Mouse (Mus musculus): ENCODE measurements around the gene Catsperz.

Catsperz gene

DNA sequence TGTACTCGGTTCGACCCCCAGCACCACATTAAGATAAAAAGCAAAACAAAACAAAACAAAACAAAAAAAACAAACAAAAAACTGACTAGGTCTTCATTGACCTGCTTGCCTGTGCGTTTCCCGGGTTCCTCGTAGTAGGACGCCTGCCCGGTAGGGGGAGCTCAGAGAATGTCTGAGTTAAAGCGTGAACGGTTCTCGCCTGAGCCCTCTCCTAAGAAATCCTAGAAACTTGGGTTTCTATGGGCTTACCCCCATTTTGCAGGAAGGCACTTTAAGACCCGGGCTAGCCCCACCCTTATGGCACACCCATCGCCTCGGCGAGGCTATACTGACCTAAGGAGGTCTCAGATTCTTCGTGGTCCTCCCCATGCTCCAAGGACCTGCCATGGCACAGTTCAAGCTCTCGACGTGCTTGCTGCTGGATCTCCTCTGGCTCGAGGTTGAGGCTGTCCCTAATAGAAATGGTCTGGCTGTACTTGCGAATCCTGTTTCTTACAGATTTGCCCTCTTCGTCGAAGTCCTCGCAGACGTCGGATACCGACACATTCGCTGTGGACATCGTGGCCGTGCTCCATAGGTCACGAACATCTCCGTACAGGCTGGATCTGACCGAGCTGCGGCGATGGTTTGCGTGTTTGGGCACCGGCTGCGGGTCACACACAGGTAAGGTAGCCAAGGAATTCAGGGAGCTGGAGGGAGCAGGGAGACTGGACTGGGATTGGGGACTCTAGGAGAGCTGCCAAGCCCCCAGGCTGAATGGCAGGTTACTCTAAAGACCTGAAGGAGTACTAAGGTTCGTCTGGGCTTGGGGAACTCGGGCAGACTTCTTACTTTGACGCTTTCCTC is 496 bp downstream of the Catsperz start:
- DNase-seq (ENCODE audit: low read depth, low spot score): peak; percentile 84

DNA sequence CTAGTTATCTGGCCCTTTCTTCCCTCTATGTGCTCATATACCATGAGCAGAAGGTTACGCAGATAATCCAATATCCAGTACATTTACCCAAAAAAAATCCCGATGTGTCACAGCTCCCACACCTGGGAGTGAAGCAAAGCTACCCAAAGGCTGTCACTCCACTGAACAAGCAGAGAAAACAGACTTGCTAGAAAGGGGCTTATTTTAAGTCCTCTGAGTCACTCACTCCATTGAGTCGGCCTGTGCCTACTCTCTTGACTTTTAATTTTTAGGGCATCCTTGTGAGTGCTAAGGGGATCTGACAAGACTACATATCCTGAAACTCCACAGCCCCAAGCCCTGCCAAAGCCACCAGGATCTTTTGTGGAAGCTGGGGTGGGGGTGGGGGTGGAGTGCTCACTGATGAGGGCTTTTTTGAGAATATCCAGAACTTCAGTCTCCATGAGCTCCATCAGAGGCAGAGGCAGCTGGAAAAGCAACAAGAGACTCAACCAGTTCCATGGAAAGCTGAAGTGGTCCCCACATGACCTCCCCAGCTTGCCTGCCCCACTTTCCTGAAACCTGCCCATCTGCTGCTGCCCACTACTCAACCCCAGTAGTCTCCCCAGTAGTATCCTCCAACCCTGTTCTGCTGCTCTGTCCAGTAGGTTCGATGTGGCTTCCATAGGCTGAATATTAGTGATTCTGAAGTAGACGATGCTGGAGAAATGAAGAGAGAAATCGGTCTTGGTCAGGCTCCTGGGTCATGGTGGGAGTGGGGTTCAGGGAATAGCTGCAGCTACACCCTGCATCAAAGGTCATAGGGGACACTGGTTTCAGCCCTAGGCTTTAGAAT is 2.1 kb downstream of the Catsperz start:
- DNase-seq (ENCODE audit: low read depth, low spot score): no peak

DNA sequence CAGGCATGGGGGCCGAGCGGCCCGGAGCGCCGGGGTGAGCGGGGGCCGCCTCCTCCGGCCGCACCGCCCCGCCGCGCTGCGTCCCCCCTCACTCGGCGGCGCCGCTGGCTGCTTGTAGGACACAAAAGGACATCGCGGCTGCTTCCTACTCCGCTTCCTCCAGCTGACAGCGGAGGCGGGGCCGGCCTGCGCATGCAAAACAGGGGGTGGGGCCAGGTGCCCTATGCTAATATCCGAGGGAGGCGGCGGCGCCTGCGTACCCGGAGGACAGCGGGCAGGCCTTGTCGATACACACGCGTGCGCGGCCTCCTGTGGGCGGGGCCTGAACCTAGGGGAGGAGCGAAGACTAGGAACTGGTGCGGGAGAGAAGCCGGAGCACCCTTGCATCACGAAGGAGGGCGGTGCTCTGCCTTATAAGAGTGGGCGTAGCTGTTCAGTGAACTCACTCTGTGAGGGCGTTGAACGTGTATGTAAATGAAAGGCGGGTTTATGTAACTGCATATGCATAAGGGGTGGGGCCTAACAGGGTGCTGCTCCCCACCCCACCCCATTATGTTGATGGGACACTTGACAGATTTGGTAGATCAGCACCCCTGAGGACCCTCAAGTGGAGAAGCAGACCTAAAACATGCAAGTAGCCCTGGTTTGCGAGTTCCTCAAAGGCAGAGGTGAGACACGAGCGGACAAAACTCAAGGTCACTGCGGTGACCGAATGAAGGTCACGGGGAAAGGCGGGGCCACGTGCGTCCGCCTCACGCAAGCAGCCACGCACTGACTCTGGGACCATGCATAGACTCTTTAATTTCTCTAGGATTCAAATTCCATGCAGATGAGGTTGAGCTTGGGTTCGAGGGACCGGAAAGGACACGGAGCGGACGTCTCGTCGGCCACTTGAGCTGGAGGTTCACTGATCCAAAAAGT is 3.3 kb downstream of the Catsperz start, which contains the start of gene Esrra:
Esrra (minus strand) TSS at position 167 of the 921 bp plus-strand sequence.
- DNase-seq (ENCODE audit: low read depth, low spot score): peak; percentile 100

DNA sequence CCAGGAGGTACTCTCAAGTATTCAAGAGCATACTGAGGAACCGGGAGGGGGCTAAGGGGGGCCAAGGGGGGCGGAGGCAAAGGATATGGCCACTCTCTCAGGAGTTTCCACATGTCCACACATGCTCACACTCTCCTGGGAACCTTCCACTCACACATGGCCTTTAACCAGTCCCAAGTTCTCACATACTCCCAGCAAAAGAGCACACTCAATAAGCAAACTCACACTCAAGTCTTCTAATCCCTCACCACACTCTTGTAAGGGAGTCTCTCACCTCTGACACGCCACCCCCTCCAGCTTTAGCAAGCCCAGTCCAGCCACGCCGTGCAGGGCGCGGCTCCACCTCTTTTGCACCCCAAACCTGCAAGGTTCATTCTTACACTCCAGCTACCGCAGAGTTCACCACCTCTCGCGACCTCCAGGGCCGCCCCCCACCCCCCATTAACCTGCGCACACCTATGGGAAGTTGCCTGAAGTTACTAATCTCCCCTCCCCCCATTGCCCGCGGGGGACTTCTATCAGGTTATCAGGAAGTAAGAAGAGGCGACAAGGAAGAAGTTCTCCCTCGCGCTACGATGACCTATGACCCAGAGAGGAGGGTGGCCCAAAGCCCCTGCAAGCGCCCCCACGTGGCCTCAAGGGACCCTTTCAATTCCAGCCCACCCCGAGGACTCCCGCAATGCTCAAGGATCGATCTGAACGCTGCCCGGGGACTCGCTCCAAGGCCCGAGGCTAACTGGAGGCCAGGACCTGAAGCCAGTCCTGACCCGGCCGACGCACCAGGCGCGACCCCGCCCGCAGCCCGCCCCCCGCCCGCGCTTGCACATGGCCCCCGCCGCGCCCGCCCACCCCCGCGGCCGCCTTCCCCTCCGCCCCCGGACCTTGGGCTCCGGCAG is 4.2 kb downstream of the Catsperz start:
- peak; percentile 87 for DNase-seq (ENCODE audit: low read depth, low spot score)

DNA sequence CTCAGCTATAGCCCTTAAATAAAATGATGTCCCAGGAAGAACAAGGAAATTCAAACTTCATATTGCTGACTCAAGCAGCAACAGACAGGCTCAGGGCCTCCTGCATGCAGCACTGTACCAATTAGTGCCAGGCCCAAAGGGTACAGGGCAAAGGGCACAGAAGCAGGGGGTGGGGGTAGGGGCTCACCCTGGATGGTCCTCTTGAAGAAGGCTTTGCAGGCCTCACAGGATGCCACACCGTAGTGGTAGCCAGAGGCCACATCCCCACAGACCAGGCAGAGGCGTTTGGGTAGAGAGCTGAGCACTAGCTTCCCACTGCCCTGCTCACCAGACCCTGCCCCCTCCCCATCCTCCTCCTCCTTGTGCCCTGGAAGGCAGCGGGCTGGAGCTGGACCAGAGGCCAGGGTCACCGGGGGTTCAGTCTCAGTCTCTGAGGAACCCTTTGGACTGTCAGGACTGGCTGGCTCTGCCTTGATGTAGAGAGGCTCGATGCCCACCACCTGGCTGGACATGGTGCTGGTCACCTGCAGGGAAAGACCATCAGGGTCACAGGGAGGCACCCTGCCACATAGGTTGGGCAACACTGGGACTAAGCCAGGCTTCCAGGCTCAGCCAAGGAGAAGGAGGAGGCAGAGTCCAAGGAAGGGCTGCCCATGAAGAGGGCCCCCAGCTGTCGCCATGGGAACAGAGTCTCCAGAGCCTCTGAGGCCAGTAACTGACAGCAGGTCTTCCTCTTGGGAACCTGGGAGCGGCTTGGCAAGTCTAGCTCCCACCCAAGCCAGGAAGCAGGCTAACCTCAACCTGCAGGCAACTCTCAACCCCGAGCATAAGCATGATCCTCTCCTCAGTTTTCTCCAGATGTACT is 5.1 kb downstream of the Catsperz start:
- DNase-seq (ENCODE audit: low read depth, low spot score): peak; percentile 49

DNA sequence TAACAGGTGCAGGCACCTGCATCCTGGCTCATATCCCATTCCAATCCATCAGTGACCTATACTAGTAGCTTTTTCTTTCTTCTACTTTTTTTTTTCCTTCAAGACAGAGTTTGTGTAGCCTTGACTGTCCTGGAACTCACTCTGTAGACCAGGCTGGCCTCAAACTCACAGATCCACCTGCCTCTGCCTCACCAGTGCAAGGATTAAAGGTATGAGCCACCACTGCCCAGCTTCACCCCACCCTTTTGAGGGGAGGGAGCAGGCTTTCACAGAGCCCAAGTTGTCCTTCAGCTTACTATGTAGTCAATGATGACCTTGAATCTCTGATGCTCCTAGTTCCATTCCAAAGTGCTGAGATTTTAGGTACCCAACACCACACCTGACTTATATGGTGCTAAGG is 5.7 kb downstream of the Catsperz start:
- no peak for DNase-seq (ENCODE audit: low read depth, low spot score)

DNA sequence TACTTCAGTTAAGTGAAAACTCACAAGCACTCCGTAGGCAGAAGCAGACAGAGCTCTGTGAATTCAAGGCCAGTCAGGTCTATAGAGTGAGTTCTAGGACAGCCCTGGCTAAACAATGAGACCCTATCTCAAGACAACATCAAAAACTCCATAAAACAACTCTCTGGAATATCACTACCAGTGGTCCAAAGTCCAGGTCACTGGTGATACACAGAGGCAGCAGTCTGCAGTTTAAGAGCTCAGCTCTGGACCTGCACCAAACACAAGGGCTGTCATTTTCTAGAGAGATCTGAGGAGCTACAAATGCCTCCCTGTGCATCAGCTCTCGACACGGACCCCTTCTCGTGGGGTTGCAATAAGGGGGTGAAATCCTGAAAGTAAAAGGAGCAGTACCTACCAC is 6.9 kb downstream of the Catsperz start:
- DNase-seq (ENCODE audit: low read depth, low spot score): no peak

DNA sequence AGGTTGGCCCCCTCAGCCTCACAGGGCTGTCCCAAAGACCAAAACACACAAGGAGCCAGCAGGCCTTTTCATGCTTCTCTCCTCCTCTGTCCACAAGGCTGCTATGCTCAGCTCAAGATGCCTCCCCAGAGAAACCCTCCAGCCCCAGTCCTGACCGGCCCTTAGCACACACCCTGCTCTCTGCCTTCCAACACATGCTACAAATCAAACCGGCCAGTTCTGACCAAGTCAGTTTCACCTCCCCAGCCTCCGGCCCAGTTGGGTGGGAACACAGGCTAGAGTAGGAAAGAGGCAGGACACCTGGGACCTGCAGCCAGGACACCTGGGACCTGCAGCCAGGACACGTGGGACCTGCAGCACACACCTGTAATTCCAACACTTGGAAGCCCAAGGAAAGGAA is 8.7 kb downstream of the Catsperz start:
- no peak for DNase-seq (ENCODE audit: low read depth, low spot score)

DNA sequence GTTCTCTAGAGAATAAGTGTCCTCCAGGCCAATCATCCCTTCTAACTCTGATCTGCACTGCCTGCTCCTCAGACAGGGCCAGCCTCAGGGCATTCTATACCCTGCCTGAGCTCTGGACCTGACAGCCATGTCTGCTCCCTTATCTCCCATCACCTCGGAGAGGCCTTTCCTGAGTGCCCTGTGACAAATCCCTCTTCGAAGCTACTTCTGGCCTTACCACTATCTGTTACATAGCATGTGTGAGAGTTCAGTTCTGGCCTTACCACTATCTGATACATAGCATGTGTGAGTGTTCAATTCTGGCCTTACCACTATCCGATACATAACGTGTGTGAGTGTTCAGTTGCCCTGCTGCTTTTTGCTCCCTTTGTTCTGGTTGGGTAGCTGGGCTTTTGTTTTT is 9.9 kb downstream of the Catsperz start:
- no peak for DNase-seq (ENCODE audit: low read depth, low spot score)

DNA sequence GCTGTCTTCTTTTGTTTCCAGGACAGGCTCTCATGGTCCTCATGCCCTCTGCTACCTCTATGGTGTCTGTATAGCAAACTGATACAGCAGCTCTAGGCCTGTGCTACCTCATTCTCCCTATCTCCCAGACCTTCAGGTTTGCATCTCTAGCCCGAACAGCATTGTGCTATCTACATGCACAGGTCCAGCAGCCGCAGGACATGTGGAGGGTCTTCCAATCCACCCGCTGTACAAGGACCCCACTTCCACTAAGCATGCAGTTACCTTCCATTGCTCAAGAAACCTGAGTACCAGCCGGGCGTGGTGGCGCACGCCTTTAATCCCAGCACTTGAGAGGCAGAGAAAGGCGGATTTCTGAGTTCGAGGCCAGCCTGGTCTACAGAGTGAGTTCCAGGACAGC is 10.6 kb downstream of the Catsperz start:
- no peak for DNase-seq (ENCODE audit: low read depth, low spot score)

DNA sequence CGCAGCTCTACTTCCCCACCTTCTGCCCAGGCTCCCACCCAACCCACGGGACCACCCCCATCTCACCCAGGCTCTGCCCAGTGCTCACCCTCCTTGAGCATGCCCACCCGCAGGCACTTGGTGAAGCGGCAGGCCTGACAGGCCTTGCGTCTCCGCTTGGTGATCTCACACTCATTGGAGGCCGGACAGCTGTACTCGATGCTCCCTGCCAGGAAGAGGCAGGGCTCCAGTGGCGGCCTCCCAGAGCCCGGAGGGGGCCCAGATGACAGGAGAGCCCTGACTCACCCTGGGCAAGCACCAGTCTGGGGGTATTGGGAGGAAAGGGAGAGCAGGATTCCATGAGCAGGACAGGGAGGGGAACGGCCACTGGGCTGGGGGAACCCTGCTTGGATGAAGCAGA is 11.2 kb downstream of the Catsperz start:
- DNase-seq (ENCODE audit: low read depth, low spot score): no peak

DNA sequence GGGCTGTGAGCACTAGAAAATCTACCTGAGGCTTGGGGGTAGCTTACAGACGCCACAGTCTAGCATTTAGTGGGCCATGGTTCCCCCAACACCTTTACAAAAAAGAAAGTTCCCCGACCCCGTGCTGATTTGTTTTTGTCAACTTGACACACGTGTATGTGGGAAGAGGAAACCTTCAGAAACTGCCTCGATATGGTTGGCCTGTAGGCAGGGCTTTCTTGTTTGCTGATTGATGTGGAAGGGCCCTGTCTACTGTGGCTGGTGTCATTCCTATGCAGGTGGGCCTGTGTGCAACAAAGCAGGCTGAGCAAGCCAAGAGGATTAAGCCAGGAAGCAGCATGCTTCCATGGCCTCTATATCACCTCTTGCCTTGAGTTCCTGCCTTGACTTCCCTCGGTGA is 12.1 kb downstream of the Catsperz start:
- no peak for DNase-seq (ENCODE audit: low read depth, low spot score)

DNA sequence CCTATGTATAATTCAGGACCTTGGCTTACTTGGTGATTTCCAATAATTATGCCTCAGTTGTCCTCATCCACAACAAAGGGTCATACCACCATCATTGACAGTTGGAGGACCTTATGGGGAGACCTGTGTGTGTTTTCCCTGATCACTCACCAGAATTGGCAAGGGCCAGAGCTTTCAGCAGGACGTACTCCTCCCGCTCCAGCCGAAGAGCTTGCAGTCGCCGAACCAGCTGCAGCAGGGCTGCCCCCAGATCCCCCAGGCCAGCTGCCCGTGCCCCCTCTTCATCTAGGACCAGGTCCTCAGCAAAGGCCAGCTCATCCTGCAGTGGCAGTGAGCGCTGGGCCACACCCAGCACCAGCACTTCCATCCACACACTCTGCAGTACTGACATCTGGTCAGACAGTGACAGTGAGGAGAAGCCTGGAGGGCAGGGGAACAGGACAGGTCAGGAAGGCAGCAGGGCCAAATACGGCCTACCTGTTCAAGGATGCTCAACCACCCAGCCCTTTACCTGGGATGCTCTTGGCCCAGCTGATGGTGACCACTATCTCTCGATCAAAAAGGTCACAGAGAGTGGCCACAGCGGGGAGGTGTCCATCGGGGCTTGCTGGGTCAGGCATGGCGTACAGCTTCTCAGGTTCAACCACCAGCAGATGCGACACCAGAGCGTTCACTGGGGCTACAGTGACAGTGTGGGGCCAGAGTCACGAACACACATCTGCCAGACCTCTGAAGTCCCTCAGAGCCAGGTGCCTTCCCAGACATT is 12.8 kb downstream of the Catsperz start:
- DNase-seq (ENCODE audit: low read depth, low spot score): no peak

DNA sequence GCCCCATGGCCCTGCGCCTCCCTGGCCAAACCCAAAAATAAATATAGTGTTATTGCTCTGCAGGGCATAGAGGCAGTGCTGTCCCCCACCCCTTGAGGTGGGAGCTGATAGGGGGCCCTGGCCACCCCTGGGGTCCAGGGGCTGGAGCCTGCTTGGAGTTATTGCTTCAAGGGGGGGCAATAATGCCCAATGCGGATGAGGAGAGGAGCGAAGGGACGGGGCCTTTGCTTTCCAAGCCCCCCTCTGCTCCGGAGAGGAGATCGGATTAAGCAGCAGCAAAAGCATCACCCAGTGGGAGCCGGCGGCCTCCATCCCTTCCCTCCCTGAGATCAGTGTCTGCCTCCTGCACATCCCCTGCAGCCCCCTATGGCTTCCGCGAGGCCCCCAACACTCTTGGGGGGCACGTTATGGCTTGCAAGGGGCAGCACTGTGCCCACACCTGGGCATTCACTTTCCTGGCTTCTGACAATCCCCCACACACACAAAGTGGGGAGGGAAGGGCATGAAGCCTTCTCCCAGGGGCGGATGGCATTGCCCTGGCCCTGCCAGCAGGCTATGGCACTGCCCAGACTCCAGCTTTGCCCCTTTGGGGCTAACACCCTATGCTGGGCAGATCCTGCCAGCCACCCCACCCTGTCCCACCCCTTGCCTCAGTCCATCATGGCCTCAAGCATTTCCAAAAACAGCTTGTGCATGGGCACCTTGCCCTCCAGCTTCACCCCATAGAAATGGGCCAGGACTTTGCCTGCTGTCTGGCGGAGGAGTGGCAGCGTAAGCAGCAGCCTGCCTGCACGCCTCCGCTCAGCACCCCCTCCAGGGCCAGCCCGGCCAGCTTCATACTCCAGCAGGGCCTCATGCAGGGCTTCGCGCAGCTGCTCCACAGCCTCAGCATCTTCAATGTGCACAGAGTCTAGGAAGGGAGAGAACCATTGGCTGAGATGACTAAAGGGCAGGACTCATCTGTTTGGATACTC is 13.8 kb downstream of the Catsperz start:
- DNase-seq (ENCODE audit: low read depth, low spot score): no peak

DNA sequence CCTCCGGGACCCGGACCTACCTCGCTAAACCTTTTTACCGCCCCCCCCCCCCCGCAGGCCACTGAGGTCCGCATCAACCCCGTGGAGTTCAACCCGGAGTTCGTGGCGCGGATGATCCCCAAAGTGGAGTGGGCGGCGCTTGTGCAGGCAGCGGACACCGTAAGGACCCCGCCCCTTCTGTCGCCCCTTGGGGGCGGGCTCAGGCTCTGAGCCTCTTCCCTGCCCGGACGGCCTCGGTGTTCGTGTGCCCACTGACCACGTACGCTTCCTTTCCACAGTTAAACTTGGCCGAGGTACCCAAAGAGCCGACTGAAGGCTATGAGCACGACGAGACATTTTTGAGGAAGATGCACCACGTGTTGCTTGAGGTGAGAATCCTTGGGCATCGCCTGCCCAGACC is 14.9 kb downstream of the Catsperz start:
- DNase-seq (ENCODE audit: low read depth, low spot score): peak; percentile 73

DNA sequence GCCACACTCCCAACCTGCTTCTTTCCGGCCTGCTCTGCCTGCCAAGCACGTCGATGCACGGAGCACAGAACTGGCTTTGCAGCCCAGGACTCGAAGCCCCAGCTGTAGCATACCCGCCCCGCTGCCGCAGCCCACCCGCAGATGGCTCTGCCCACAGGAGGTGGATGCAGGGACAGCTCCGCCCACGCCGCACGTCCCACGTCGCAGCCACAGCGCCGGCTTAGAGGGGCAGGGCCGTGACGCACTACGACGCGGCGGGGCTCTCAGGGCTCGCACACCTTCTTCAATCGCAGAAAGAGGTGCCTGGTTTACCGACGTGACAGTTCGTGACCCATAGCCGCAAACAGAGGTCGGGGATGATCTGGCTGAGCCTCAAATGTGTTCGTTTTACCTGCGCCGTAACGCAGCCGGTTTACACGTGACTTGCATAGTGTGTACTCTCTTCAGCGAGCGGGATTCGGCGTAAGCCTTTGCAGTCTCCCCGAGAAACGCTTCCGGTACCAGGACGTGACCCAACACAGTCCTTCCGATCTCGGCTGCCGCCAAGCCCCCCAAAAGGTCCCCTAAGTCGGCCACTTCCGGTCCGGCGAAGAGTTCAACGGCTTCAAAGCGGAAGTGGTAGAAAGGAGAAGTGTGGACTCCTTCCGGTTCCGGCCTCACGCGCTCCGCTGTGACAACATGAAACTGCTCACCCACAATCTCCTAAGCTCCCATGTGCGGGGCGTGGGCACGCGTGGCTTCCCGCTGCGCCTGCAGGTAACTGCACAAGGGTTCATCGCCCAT is 15.5 kb downstream of the Catsperz start, which contains the start of the genes Trmt112 and Prdx5:
Trmt112 (plus strand) TSS at position 192 of the 783 bp plus-strand sequence.
Prdx5 (minus strand) TSS at position 600 of the 783 bp plus-strand sequence.
- DNase-seq (ENCODE audit: low read depth, low spot score): peak; percentile 98

DNA sequence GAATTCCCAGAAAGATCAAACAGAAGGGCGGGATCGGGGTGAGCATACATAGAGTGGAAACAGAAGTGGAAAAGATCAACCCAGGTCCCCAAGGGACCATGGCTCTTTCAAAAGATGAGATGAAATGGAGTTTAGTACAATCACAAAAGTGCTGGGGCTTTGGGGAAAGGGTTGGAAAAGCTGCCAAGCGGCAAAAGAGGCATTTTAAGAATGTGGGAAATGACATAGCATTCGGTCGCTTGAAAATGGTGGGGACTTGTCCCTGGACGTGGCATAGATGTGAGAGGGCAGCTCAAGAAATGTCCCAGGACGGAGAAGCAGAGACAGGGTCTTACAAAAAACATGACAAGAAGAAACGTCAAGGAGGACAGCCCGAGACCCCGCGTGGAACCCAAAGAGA is 16.2 kb downstream of the Catsperz start:
- DNase-seq (ENCODE audit: low read depth, low spot score): peak; percentile 29
